Mouse (Mus musculus) ovary, postnatal 14 days (tissue): ENCODE results near the gene Krtap8-1.
A peak's percentile ranks its signal among the peaks of the same experiment; 100 is the strongest.

ENCODE experiments used
- DNase-seq: peaks from one replicate; pipeline ENCODE4 v3.0.0; 2022; ENCODE audit warnings: low spot score

The Krtap8-1 gene

DNA sequence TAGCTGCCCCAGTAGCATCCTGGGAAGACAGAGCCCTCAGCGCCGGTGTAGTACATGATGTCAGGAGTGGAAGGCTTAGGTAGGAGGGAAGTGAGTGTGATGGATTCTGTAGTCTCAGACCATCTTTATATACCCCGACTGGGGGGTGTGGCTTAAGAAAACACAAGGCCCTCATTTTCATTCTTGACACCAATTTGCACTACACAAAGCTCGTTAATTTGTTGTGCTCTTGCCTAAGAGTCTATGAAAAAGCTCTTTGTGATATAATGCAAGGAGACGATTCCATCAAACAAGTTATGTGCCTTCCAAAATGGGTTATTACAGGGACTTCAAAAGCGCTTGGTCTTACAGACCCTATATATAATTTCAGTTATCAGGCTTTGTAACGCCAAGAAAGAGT lies at the start of gene Krtap8-1:
TSS of gene Krtap8-1 (minus strand) at position 101 of the 400 bp plus-strand sequence.
- DNase-seq = no peak

DNA sequence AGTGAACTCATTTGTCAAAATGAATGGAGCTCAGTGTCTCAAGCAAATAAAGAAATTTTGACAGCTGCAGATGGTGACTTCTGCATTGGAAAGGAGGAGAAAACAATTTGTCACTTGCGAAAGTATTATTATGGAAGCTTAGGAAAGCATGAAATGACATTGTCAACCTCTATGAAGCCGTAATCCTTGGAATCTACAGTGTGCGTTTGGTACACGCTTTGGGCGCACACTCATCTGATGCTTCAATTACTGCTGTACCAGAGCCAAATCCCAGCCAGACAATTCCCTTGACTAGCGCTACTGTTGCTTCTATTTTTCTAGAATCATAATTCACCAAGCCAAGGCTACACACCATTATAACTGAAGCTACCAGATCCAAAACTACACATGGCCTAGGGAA lies 49.6 kb upstream of the Krtap8-1 start:
- DNase-seq = no peak

DNA sequence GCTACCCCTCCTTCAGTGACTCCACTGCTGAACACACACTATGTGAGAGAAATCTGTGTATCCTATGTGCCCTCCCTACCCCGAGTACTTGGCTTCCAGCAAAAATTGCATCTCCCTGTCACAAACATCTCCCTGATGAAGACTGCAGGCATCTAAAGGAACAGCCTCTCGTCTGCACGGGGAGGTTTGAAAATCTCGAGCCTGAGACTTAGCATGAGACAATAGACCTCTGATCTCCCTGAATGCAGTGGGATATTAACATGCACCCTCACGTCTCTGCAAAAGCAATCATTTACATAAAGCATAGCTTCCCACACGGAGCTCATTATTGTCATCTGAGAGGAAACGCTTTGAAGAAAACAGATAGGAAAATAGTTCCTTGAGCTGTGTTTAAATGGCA lies 42.8 kb upstream of the Krtap8-1 start:
- DNase-seq = no peak

DNA sequence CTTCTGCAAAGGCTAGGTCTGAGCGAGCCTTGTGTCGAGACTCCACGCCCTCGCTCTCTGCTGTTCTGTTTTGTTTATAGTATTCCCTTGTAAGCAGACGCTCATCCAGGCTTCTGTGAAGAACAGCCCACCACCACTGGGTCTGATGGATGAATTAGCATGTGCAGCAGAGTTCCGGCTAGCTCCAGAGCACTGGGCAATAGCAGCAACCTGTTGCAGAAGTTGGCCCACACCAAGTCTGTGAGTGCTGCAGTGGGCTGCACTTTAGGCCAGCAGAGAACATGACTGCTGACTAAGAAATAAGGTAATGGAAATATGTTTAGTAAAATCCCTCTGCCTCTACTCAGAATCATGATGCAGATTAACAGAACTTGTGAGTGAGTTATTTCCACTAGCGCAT lies 42.1 kb upstream of the Krtap8-1 start:
- DNase-seq = no peak

DNA sequence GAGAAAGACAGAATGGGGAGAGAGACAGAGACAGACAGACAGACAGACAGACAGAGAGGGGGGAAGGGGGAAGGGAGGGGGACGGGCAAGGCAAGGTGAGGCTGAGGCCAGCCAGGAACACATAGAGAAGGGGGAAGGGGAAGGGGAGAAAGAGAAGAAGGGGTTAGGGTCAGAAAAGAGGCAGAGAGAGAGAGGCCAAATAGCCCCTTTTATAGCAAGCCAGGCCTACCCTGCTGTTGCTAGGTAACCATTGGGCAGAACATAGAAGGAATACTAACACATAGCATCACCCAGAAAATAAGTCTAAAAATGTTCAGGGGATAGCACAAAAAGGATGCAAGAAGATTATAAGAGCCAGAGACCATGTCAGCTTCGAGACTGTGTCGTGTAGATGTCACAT lies 40.6 kb upstream of the Krtap8-1 start:
- no peak for DNase-seq

DNA sequence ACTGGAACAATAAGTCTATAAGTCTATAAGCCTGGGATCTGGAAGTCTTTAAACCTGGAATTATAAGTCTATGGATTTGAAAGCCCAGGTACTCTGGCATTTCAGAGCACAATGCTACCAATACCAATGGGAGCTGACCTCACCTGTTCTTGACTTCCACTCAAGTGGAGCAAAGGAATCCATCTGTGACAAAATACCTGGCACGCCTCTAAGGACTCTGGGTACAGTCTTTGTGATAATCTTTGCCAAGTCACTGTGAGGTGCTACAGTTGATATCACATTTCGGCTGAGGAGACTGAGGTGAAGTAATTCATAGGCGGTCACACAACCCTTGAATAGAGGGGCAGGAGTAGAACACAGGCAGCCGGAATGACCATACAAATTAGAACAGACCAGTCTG lies 33.2 kb upstream of the Krtap8-1 start:
- no peak for DNase-seq

DNA sequence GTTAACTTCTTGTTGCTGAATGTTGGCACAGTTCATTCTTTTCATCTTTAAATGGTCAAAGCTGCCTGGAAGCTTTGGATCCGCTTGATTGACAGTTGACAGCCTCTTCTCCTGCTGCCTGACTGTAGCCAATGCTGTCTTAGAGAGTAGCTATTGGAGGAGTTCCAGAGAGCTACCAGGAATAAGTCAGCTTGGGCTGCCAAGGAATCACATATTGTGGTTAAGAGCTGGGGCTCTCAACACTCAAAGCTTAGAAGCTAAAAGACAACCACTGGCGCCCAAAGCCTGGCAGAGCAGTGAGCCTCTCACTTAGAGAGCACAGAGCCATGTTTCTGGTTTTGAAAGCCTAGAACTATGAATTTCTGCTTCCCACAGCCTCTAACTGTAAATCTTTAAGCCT lies 32.8 kb upstream of the Krtap8-1 start:
- no peak for DNase-seq

DNA sequence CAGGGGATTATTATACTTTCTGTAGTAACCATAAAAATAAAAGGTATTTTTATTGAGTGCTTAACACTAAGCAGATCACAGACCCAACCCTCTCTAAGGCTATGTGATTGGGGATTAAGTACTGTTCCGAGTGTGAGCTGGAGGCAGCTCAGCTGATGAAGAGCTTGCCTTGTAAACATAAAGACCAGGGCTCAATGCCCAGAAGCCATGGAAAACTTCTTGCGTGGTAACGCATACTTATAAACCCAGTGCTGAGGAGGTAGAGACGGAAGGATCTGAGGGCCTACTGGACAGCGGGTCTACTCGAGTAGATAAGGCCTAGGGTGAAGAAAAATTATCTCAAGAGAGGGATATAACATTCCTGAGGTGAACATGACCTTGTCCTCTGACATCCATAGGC lies 32.3 kb upstream of the Krtap8-1 start:
- DNase-seq = no peak

DNA sequence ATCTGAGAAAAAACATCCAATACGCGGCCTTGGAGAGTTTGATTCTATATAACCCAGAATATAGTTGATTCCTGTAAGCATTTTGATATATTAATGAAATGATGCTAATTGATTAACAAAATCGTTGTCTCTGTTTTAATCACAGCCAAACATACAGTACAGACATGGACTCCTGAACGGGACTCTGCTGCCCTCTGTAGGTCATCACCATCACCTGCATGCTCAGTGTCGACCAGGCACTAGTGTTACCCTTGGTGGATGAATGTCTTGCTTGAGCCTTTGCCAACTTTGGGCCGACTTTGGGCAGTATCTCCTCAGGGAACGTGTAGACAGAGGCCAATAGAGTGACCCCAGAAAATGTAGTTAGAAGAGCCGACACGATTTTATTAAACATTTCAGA lies 29.9 kb upstream of the Krtap8-1 start:
- DNase-seq = peak; percentile 15

DNA sequence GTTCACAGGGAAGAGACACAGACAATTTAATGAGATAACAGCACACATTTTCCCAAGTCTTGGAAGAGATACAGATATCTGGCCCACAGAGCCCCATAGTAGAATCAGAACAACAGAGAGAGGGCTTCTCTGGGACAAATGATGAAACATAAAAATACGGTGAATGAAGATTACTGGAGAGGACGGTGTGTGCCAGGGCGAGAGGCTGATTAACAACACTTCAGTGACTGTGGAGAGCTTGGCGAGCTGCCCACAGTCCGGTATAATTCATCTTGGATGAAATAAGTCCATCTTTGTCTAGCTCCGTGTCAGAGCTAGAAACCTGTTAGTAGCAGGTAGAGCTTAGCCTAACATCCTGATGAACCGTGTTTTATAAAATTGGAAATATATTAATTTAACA lies 25.7 kb upstream of the Krtap8-1 start:
- DNase-seq = no peak

DNA sequence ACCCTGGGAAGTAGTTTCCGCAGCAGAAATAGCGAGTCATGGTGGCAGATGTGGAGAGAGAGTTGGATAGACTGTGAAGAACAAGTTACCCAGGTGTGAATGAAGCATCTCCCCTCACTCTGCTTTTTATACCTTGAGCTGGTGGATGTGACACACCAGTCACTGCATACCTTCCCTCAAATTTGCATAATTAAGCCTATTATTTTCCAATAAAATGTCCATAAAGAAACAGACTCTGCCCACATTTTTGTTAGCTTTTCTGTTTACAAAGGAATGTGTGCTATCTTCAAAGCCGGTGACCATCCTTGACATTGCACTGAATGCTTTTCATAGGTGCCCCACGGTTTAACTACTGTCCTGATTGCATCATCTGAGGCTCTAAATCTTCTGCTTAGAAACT lies 20.5 kb upstream of the Krtap8-1 start, which contains the start of gene Krtap7-1:
TSS of gene Krtap7-1 (minus strand) at position 101 of the 400 bp plus-strand sequence.
- no peak for DNase-seq

DNA sequence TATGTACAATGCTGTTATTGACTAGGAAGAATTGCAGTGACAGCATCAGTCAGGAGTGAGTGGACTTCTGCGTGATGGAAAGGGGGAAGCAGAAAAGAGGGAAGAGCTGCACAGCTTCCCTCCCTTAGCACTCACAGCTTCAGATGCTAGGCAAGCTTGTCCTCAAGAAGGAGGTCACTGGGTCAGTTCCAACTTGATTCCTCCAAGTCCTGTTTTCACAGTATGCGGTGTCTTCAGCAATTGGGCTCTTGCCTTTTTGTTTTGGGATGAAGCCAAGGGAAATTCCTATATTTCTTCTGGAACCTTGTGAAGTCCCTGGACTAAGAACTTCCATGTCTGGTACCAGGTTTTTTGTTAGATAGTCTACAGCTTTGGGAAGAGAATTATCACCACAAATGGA lies 15.8 kb upstream of the Krtap8-1 start:
- DNase-seq = no peak

DNA sequence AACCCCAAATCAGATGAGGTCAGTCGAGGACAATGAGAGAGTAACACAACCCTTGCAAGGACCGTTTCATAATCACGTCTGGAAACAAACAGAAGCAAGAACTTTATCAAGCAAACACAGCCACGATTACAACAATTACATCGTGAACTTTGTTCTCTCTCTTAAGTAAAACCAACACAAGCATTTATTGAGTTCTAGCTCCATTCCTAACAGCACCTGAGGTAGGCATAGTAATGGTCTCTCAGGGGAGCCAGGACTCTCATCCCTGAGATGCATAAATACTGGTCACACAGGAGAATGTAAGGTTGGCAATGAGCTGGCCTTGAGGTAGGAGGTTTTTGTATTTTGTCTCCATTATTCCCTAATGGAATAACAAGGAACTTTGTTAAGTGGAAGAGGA lies 14.1 kb upstream of the Krtap8-1 start:
- no peak for DNase-seq

DNA sequence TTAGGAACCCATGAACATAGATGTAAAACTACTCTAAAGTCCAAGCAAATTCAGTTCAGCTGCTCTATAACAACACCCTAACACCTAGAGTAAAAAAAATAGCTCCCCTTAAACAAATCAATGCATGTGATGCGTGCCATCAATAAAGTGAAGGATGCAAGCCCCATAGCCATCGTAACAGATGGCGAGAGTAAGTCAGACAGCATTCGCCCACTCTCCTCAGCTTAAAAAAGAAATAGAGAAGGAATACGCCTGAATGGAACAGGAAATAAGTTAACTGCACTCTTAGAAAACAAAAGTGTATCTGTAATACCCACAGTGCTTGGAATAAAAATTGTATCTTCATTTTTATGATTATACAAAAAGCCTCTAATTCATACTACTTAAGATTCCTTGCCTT lies 9.2 kb upstream of the Krtap8-1 start:
- DNase-seq = no peak

DNA sequence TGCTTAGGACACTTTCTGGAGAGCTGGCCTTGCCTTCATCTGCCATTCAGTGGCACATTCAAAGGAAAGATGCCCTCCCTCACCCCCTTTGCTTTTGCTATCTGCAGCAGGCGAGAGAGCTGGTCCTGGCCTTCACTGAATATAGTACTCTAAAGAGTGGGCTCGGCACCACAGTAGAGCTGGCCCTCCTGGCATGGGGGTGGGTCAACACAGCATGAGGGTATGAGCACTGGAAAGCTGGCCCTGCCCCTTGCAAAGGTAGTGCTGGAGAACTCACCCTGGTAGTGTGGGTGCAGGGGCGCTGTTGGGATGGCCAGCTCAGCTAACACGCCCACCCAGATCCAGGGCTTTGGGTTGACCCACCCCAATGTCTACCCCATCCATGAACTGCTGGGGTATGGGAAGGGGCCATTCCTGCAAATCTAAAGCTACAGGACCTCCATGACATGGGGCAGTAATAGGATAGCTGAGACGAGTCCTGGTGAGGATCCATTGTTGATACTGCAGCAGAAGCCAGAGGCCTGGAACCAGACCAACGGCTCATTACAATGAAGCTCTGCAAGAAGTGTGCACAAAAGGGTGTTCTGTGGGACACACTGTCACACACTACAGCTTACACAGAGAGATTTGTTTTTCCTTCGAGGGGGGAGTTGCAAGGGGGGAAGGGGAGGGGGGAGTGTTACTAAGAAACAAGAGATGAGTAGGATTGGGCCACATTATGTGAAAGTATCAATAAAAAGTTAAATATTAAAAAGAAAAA lies 7.8 kb upstream of the Krtap8-1 start:
- no peak for DNase-seq

DNA sequence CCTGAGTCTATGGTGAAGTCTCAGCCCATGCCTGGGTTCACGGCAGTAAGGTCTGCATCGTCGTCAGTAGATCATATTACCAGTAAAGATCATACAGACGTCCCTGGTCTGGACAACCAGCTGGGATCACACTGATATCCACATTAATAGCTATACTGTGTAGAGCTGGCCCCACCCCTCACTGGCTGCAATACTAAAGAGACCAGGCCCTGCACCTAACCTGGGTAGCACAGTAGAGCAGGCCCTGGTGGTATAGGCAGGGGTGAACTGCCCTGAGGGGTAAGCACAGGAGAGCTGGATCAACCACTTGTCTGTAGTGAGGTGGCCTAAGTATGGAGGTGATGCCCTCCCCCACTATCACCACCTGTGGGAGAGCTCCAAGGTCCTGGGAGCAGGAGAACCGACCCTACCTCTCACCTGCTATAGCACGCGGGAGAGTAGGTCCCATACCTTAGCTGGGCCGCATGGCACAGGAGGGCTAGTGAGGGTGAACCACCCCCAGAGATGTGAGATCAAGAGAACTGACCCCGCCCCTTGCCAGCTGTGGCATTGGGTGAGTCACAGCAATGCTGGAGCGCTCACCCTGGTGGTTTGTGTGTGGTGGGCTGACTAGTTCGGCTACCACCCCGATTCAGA lies 10.0 kb downstream of the Krtap8-1 start:
- DNase-seq = no peak

DNA sequence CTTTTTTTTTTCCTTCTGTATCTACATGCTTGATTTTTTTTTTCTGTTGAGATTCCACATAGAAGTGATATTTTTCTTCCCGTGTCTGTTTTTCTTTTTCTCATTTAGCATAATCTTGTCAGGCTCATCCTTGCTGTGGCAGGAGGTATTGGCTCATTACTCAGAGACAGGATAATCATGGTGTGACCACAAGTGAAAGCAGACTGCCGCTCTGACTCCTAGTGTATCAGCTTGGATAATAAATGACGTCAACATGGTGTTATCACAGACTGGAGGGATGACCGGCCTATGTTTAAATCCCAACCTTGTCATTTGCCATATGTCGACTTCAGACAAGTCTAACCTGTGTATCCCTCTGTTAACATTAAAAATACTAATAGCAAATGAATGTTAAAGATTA lies 26.6 kb downstream of the Krtap8-1 start:
- DNase-seq = no peak
